Mouse (Mus musculus): Measurements from ENCODE around the gene Eef1akmt3. TPM values are rescaled to one million over a fixed set of nuclear protein-coding genes. Genes with fewer than 3 reads are reported as not detected.
A peak's percentile ranks its signal among the peaks of the same experiment; 100 is the strongest.

The Eef1akmt3 gene
- total RNA-seq, 2 experiments from 2014 or later: 0.27 to 0.30 TPM

DNA sequence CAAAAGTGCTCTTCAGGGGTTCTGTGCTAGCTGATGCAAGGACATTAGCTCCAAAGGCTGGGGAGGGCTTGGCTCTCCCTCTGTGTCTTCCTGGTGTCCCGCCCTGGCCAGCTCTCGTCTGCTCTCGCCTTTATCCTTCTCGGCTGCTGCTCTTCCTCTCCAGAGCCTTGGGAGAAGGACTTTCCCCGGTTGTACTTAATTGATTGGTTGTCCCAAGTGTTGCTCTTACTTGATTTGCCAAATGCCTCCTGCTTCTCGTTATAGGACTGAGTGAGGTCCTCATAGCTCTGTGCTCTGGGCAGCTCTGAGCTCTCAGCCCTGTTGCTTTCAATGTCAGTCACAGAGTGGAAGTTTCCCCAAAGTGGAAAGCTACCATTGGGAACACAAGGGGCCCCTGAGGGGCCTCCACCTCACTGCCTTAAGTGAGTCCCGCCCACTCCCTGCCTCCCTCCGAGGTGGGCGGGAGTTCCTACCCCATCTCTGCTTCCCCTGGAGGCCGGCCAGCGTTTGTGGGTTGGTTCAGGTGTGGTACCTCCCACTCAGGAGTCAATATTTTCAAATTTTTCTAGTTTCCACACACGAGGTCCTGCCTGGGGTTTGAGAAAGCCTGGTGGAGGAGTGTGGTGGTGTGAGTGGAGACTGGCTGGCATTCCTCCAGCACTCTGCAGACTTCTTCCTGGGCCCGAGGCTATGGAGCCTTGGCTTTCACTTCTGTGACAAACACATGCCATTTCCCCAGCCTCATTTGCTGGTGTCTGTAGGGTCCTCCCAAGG, 43.8 kb downstream of the Eef1akmt3 start:
- no peak for DNase-seq

DNA sequence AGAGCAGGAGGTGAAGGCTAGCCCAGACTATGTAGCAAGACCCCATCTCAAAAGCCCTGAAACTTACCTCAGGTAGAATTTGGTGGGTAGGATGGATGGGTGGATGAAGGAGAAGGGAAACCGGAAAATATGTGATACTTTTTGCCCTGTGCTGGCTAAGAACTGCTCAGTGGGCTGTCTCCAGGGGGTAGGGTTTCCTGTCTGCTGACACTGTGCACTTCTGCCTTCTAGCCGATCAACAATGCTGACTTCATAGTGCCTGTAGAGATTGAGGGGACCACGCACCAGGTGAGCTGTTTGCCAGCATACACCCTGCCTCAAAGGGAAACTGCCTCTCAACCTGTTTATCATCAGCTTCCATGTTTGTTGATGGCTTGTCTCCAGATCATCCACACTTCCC, 47.7 kb downstream of the Eef1akmt3 start:
- no peak for DNase-seq

DNA sequence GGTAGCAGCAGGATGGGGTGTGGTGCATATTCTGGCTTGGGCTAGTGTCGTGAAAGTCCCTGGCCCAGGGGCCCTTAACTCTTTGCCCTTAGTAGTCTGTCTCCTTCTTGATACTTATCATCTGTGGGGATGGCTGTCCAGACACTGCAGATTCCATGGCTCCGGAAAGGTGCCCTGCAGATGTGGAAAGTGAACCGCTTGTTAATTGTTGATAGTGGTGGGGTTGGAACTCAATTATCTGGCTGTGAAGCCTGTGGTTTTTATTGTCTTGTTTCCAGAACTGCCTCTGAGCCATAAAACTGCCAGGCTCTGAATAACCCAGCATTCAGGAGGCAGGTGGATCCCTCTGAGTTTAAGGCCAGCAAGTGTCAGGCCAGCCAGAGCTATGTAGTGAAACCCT, 49.6 kb downstream of the Eef1akmt3 start:
- no peak for DNase-seq

DNA sequence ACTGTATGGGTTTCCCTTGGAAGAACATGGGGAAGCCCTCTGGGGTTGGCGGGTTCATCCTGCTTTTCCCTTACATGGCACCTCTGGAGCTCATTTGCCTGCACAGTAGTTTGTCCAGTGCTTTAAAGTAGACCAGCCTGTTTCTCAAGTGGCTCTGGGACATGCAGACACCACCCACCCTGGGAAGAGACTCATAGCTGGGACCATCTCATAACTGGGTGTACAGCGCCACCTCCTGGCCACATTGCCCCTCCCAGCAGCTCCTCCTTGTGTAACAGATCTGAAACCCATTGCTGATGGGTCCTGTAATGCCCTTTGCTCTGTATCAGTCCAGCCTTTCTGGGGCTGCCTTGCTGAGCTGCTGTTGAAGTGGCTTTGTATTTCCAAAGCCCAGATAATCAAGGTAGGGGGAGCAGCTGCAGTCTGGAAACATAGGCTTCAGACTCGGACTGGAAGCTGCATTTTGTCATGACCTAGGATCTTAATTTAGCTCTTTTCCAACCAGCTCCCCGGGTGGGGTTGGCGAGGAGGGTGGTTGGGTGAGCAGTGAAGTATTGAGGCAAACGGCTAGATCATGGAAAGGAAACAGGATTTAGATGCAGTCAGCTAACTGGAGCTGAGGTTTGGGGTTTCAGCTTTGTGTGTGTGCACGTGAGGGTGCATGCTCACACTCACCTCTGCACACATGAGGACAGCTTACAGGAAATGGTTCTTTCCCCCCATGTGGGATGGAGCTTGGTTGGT, 50.8 kb downstream of the Eef1akmt3 start:
- DNase-seq: peak; percentile 78 to 82

DNA sequence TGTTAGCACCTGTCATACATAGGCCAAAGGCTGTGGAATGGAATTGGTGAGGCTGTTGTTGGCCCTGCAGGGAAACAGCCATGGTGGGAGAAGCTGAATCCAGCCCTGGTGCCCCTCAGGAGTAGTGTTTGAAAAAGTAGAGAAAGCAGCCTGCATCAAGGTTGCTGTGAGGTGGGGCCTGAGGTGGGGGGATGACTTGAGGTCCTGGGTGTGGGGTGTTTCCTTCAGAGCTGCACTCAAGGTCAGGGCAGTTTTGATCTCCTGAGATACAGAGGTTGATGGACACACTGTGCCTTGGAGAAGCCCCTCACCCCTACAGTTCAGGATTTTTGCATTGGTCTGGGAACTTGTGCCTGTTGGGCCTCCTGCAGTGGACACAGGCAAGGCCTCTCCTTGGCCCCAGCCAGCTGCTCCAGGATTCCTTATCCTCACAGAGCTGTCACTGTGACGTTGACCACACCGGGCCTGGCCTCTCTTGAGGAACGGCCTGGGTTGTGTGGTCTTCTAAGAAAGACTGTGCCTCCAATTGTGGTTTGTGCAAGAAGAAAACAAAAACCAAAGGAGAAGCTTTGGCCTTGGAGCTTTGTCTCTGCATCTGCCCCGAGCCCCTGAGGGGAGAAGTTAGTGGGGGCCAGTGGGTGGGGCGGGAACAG, 52.7 kb downstream of the Eef1akmt3 start:
- no peak for DNase-seq

DNA sequence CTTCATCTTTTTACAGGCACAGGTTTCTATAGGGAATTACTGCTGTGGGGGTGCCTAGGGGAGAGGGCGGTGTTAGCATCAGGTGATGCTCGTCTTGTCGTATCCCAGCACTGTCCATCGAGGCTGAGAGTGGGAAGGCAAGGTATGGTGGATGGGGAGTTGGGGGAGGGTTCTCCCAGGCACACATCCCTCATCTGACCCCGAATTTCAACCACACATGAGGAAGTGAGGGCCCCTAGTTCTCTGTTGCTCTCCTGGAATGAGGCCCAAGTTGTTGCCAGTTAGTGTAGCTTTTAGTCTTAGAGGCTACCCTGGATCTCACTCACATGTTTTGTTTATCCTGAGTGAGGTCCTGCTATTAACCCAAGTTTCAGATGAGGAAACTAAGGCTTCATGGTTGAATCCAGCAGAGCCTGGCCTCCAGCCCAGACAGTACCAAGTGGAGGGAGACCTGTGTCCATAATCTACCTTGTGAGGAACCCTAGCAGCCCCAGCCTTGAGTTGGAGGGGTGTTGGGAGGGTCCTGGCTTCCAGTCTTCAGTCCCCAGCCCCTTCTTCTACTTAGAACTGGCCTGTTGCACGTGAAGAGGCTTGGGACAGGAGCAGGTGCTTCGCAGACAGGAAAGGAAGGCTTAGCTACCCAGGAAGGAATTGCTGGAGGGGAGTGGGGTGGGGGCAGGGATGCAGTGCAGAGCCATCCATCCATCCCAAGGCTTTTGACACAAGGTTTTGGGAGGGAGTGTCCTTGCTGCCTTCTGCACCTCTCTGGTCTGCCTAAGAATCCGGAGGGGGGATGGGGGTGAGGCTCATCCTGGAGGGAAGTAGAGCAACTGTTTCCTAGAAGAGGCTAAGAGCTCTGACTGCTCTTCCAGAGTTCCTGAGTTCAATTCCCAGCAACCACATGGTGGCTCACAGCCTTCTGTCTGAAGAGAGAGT, 53.9 kb downstream of the Eef1akmt3 start:
- no peak for DNase-seq

DNA sequence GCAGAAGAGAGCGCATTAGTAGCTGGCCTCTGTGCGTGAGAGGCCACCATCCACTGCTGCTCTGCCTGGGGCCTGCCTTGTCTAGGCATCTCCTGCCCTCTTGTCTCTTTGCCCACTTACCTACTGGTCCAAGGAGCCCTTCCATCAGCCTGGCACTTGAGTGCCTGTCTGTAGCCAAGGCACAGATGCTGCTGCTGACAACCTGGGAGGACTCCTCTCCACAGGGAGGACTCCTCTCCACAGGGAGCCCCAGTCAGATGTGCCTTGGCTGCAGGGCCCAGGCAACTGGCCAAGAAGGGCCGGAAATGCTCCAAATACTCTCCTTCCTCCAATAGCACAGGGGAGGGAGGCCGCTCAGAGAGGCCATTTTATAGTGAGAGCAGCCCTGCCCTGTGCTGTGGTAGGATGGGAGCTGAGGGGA, 54.8 kb downstream of the Eef1akmt3 start:
- DNase-seq: peak; percentile 62 to 74

DNA sequence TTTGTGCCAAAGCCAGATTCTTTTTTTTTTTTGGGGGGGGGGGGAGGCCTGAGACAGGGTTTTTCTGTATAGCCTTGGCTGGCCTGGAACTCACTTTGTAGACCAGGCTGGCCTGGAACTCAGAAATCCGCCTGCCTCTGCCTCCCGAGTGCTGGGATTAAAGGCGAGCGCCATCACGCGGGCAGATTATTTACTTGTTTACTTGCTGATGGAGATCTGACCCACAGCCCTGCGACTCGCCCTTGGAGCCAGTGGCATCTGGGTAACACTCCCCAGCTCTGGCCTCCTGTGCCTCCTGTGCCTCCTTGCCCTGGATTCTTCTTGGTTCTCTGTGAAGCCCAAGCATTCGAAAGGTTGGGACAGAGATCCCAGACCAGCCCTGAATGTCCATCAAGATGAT, 55.7 kb downstream of the Eef1akmt3 start:
- no peak for DNase-seq

DNA sequence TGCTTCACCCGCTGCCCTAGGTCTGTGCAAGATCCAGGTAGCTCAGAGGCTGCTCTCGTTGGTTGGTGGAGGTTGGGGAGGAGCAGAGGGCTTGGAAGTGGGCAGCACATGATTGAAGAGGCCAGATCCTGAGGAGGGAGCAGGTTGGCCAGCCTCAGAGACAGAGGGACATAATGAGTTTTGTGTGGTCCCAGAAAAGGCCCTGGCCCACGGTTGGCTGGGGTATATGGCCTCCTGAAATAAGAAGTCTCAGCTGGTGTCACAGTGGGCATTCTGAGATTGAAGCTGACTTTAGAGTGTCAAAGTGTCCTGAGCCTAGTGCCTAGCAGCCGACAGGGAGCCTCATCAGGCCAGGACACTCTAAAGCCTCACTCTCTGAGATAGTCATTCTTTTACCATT, 56.2 kb downstream of the Eef1akmt3 start:
- no peak for DNase-seq

DNA sequence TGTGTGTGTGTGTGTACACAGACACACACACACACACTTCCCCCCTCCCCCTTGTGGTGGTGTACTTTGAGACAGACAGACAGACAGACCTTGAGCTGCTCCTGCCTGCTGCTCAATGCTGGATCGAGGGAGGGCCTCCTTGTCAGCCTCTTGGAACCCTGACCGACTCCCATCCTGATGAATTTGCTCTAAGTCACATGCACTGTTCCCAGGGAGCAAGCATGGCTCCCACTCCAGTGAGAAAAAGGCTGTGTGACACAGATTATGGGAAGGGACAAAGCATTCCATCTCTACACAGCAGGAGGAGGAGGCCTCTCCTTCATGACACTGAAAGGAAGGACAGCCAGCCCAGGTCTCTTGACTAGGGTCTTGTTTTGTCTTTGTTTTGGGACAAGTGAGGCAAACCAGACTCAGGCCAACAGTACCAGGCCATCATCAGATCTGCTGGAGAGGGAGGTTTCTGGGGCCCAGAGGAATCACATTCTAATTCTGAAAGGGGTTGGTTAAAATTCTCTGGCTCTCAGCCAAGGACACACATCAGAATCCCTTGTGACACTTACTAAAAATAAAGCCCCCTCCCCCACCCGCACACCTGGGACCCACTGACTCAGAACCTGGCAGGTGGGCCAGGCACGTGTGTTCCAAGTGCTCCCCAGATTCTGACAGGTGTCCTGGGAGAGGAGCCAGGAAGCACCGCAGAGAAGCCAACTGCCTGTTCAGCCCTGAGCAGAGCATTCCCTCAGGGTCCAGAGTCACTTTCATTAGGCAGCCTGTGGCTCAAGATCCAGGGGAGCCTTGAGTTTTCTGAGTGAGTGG, 56.9 kb downstream of the Eef1akmt3 start:
- no peak for DNase-seq

DNA sequence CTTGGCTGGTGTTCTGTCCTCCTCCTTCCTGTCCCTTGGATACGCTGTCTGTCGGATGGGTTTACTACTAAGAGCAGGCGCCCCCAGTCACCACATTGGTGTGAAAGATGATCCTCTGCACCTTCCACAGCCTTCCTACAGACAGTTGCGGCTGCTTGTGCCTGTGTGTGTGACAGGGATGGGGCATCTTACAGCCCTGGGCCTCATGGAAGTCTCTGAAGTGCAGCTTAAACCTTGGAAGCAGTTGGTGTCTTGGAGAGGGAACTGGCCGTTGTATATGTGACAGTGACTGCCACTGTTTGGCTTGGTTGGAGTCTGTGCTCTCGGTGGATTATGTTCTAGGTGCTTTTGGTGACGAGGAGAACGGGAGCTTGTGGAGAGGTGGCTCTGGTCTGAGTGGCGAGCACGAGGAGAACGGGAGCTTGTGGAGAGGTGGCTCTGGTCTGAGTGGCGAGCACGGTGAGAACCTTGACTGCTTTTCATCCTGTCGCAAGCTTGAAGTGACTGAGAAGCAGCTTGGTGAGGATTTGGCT, 58.1 kb downstream of the Eef1akmt3 start:
- no peak for DNase-seq

DNA sequence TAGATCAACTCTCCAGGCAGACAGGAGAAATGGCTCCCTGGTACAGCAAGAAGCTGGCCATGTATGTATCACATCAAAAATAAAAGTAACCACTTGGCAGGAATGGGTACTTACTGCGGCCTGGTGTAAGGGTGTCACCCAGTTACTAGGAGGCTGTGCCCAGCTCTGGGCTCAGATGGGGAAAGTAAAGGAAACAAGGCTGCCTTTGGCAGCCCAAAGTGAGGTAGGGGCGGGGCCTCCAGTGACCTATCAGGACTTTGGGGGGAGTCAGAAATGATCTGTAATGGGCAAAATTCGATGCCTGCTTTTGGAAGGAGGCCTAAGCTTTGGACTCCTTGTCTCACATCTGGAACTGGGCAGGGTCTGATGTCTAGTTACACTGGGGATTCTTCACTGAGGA, 59.6 kb downstream of the Eef1akmt3 start:
- DNase-seq: no peak

Small RNAs within 50 kb of the gene (microRNA-seq; reads per million reads assigned to microRNA genes)
- gene Mir26a-2 (20.0 to 94.8 reads per million in 2 experiments), gene Mir546 (0 to 0.30 reads per million in 2 experiments)

Other genes with a start within 250 kb of the Eef1akmt3 start
- gene Atp23, start 140.2 kb downstream of the Eef1akmt3 start, total RNA-seq (2021): 1 to 10 TPM; 9.2 to 9.5 TPM
- gene Ctdsp2, start 62.8 kb downstream of the Eef1akmt3 start, total RNA-seq (2021): 100 to 1,000 TPM; 103 to 114 TPM
- under 1 TPM; 0.35 to 0.40 TPM for gene Avil, start 40.8 kb downstream of the Eef1akmt3 start, total RNA-seq (2021)
- gene Tsfm, start 10.7 kb downstream of the Eef1akmt3 start, total RNA-seq (2021): 10 to 100 TPM; 25.8 to 28.0 TPM
- 10 to 100 TPM; 12.0 to 12.6 TPM for gene Mettl1, start 99 bp downstream of the Eef1akmt3 start, total RNA-seq (2021)
- gene Cyp27b1, start 6.7 kb upstream of the Eef1akmt3 start, total RNA-seq (2021): 1 to 10 TPM; 1.6 to 1.7 TPM
- 10 to 100 TPM; 21.3 to 21.6 TPM for gene March9, start 18.7 kb upstream of the Eef1akmt3 start, total RNA-seq (2021)
- 10 to 100 TPM; 93.5 to 97.5 TPM for gene Cdk4, start 22.0 kb upstream of the Eef1akmt3 start, total RNA-seq (2021)
- gene Tspan31, start 28.8 kb upstream of the Eef1akmt3 start, total RNA-seq (2021): 10 to 100 TPM; 57.4 to 61.5 TPM
- 100 to 1,000 TPM; 778 to 800 TPM for gene Agap2, start 33.8 kb upstream of the Eef1akmt3 start, total RNA-seq (2021)
- gene Os9, start 79.6 kb upstream of the Eef1akmt3 start, total RNA-seq (2021): 10 to 100 TPM; 97.5 to 99.3 TPM
- 100 to 1,000 TPM; 115 to 123 TPM for gene B4galnt1, start 123.7 kb upstream of the Eef1akmt3 start, total RNA-seq (2021)
- 10 to 100 TPM; 15.6 to 27.2 TPM for gene Slc26a10, start 139.1 kb upstream of the Eef1akmt3 start, total RNA-seq (2021)
- gene Arhgef25, start 148.6 kb upstream of the Eef1akmt3 start, total RNA-seq (2021): 100 to 1,000 TPM; 359 to 363 TPM
- 100 to 1,000 TPM; 238 TPM for gene Dtx3, start 154.2 kb upstream of the Eef1akmt3 start, total RNA-seq (2021)
- 10 to 100 TPM; 91.1 to 95.7 TPM for gene Pip4k2c, start 170.1 kb upstream of the Eef1akmt3 start, total RNA-seq (2021)
- gene Kif5a, start 221.8 kb upstream of the Eef1akmt3 start, total RNA-seq (2021): 100 to 1,000 TPM; 715 to 742 TPM
- gene Dctn2, start 224.9 kb upstream of the Eef1akmt3 start, total RNA-seq (2021): 100 to 1,000 TPM; 254 to 258 TPM
- 10 to 100 TPM; 36.5 to 52.5 TPM for gene Mbd6, start 247.5 kb upstream of the Eef1akmt3 start, total RNA-seq (2021)

All from layer of hippocampus, postnatal 36 days (tissue).